Mouse (Mus musculus) neural tube, embryonic 11.5 days (tissue): ENCODE measurements around the gene Zbtb9. TPM values are rescaled to one million over a fixed set of nuclear protein-coding genes. Genes with fewer than 3 reads are reported as not detected.

Experiments used
- ATAC-seq: fragments of 200-750 bp; cut with Nextera tagmentation; 2 replicates; pipeline ENCODE4 v1.8.0; 2017; ENCODE audit warnings: moderate number of reproducible peaks, mild to moderate bottlenecking, moderate TSS enrichment, moderate library complexity; ENCODE audit not compliant: insufficient read depth, low FRiP score, low TSS enrichment
- DNase-seq: peaks from one replicate; pipeline ENCODE4 v3.0.0-alpha.2; 2015; ENCODE audit warnings: low spot score
- H3K27ac ChIP-seq: fragments of 300-500 bp; sonication (generic); 2 replicates; pipeline ENCODE4 v1.5.1; 2014; ENCODE audit warnings: low read depth, mild to moderate bottlenecking, low read length
- H3K27me3 ChIP-seq: fragments of 300-500 bp; sonication (generic); 2 replicates; pipeline ENCODE4 v1.6.1; 2014; ENCODE audit warnings: mild to moderate bottlenecking, low read length, mixed read lengths; ENCODE audit not compliant: control insufficient read depth, insufficient read depth
- H3K36me3 ChIP-seq: fragments of 300-500 bp; sonication (generic); 2 replicates; pipeline ENCODE4 v1.6.1; 2014; ENCODE audit warnings: mild to moderate bottlenecking, low read length, moderate library complexity, mixed read lengths; ENCODE audit not compliant: control insufficient read depth, insufficient read depth
- H3K4me1 ChIP-seq: fragments of 300-500 bp; sonication (generic); 2 replicates; pipeline ENCODE4 v1.6.1; 2014; ENCODE audit warnings: low read length, mixed read lengths; ENCODE audit not compliant: control insufficient read depth, insufficient read depth
- H3K4me2 ChIP-seq: fragments of 300-500 bp; sonication (generic); 2 replicates; pipeline ENCODE4 v1.6.1; 2014; ENCODE audit warnings: low read depth, mild to moderate bottlenecking, moderate library complexity
- H3K4me3 ChIP-seq: fragments of 300-500 bp; sonication (generic); 2 replicates; pipeline ENCODE4 v1.5.1; 2014; ENCODE audit warnings: low read depth, low read length
- H3K9ac ChIP-seq: fragments of 300-500 bp; sonication (generic); 2 replicates; pipeline ENCODE4 v1.6.1; 2014; ENCODE audit warnings: mild to moderate bottlenecking, low read length
- H3K9me3 ChIP-seq: fragments of 300-500 bp; sonication (generic); 2 replicates; pipeline ENCODE4 v1.6.1; 2016; ENCODE audit warnings: low read length; ENCODE audit not compliant: control insufficient read depth
- WGBS: fragments of 180-500 bp; shearing (Covaris S2); extraction: QIAGEN DNeasy Blood & Tissue Kit; methylation state at CpG from one replicate; pipeline ENCODE4 v1.1.7; 2014; 5-methylcytosine and 5-hydroxymethylcytosine counted together
- polyA plus RNA-seq: library from polyadenylated mRNA; unstranded; fragments of >200 nt; fragmentation: Nextera tagmentation; extraction: Ambion mirVana; gene quantifications from 2 replicates; pipeline ENCODE4 v1.2.1, GENCODE M21; 2014

The Zbtb9 gene
- polyA plus RNA-seq, 1 experiment from 2014 or later = 13.5 TPM

- no peaks in the 10 kb centered on the region for H3K27me3 ChIP-seq
- H3K4me1 ChIP-seq = peaks cover 36% of the 10 kb centered on the region
- peak overlapping the region; percentile 78 for H3K4me2 ChIP-seq
- peak overlapping the region; percentile 36 for H3K4me3 ChIP-seq
- no peaks in the 10 kb centered on the region for H3K9me3 ChIP-seq
- no peak for ATAC-seq
- H3K27ac ChIP-seq = no peak overlapping the region
- 28% methylated on average over 13 of the region's 13 CpGs for WGBS
- peak overlapping the region; percentile 49 for H3K9ac ChIP-seq
- H3K36me3 ChIP-seq = no peaks in the 10 kb centered on the region
- no peak for DNase-seq
These were observed 27.0 kb upstream of the Zbtb9 start for GRCm38 (mm10) chr17:26945824-26946495.

GRCm38 (mm10) chr17:26946567-26946966 lies 26.4 kb upstream of the Zbtb9 start:
- ATAC-seq (peak; percentile 22; the same call in 1 of the 2 replicates), DNase-seq (peak; percentile 58)
- Histone ChIP-seq H3K4me2 (peak overlapping the region; percentile 78), H3K27me3 (no peaks in the 10 kb centered on the region), H3K27ac (0 out of 2 replicates have a peak overlapping the region, but pooled peaks have one; percentile 27), H3K9me3 (no peaks in the 10 kb centered on the region), H3K4me3 (peak overlapping the region; percentile 36), H3K9ac (peak overlapping the region; percentile 49), H3K36me3 (no peaks in the 10 kb centered on the region), H3K4me1 (peaks cover 42% of the 10 kb centered on the region)
- WGBS = 0% methylated on average over 35 of the region's 37 CpGs

- Histone ChIP-seq H3K4me1 (peaks cover 49% of the 10 kb centered on the region), H3K9ac (no peak overlapping the region; the same call in 1 of the 2 replicates), H3K36me3 (no peaks in the 10 kb centered on the region), H3K27ac (no peak overlapping the region), H3K4me2 (peak overlapping the region; percentile 78), H3K27me3 (no peaks in the 10 kb centered on the region), H3K9me3 (no peaks in the 10 kb centered on the region), H3K4me3 (peak overlapping the region; percentile 8; the same call in 1 of the 2 replicates)
- DNase-seq (no peak), ATAC-seq (no peak)
- WGBS = 40% methylated on average over 12 of the region's 12 CpGs
These were observed 25.5 kb upstream of the Zbtb9 start for GRCm38 (mm10) chr17:26947231-26948100.

- DNase-seq (peak; percentile 67), ATAC-seq (no peak)
- under 1% methylated on average over 41 of the region's 87 CpGs for WGBS
- peak overlapping the region; percentile 64 for H3K27ac ChIP-seq
- H3K4me3 ChIP-seq = peak overlapping the region; percentile 76
- no peaks in the 10 kb centered on the region for H3K9me3 ChIP-seq
- H3K4me2 ChIP-seq = peak overlapping the region; percentile 100
- H3K36me3 ChIP-seq = no peaks in the 10 kb centered on the region
- no peaks in the 10 kb centered on the region for H3K27me3 ChIP-seq
- peaks cover 56% of the 10 kb centered on the region for H3K4me1 ChIP-seq
- H3K9ac ChIP-seq = peak overlapping the region; percentile 84
These were observed 24.5 kb upstream of the Zbtb9 start for GRCm38 (mm10) chr17:26948316-26949050.

- H3K4me2 ChIP-seq = peak overlapping the region; percentile 100
- H3K36me3 ChIP-seq = no peaks in the 10 kb centered on the region
- H3K27ac ChIP-seq = peak overlapping the region; percentile 64; the same call in 1 of the 2 replicates
- WGBS = 14% methylated on average over 13 of the region's 14 CpGs
- H3K4me1 ChIP-seq = peaks cover 57% of the 10 kb centered on the region
- ATAC-seq = no peak
- H3K9ac ChIP-seq = peak overlapping the region; percentile 84
- peak overlapping the region; percentile 76 for H3K4me3 ChIP-seq
- H3K27me3 ChIP-seq = no peaks in the 10 kb centered on the region
- H3K9me3 ChIP-seq = no peaks in the 10 kb centered on the region
- DNase-seq = no peak
These were observed 23.9 kb upstream of the Zbtb9 start for GRCm38 (mm10) chr17:26949051-26949577.

GRCm38 (mm10) chr17:26949866-26950265 lies 23.1 kb upstream of the Zbtb9 start:
- peak overlapping the region; percentile 6; the same call in 1 of the 2 replicates for H3K4me3 ChIP-seq
- no peak overlapping the region; the same call in 1 of the 2 replicates for H3K9ac ChIP-seq
- 50% methylated on average over 5 of the region's 5 CpGs for WGBS
- no peaks in the 10 kb centered on the region for H3K27me3 ChIP-seq
- ATAC-seq = no peak
- no peak overlapping the region for H3K27ac ChIP-seq
- no peaks in the 10 kb centered on the region for H3K9me3 ChIP-seq
- peak overlapping the region; percentile 100 for H3K4me2 ChIP-seq
- H3K4me1 ChIP-seq = peaks cover 57% of the 10 kb centered on the region
- no peaks in the 10 kb centered on the region for H3K36me3 ChIP-seq
- DNase-seq = no peak

GRCm38 (mm10) chr17:26950560-26951288 lies 22.2 kb upstream of the Zbtb9 start:
- Histone ChIP-seq H3K4me2 (peak overlapping the region; percentile 75), H3K36me3 (0 out of 2 replicates have a peak, but pooled peaks cover 4% of the 10 kb centered on the region), H3K27ac (peak overlapping the region; percentile 49; the same call in 1 of the 2 replicates), H3K4me1 (peaks cover 55% of the 10 kb centered on the region), H3K9me3 (no peaks in the 10 kb centered on the region), H3K27me3 (no peaks in the 10 kb centered on the region), H3K9ac (peak overlapping the region; percentile 56), H3K4me3 (peak overlapping the region; percentile 32)
- 42% methylated on average over 7 of the region's 7 CpGs for WGBS
- no peak for DNase-seq
- ATAC-seq = no peak
